Mouse (Mus musculus) CH12.LX (cell line): ENCODE results near the gene Zdhhc18. TPM values are rescaled to one million over a fixed set of nuclear protein-coding genes. Genes with fewer than 3 reads are reported as not detected.

ENCODE experiments used
- DNase-seq: peaks from one replicate; pipeline ENCODE4 v3.0.0-alpha.2; 2013; ENCODE audit errors: extremely low read depth
- H3K27ac ChIP-seq: 2 replicates; pipeline ENCODE4 v1.5.1; 2012; ENCODE audit warnings: low read depth, mild to moderate bottlenecking, control low read depth, moderate library complexity; ENCODE audit not compliant: insufficient read depth
- H3K27me3 ChIP-seq: replicated peaks from 2 replicates; pipeline ENCODE3; 2012; ENCODE audit warnings: inconsistent platforms
- H3K36me3 ChIP-seq, 2 experiments: replicated peaks in 1 of 2; 2 replicates each; pipeline versions ENCODE3 to v1.6.1; 2012; ENCODE audit warnings: inconsistent platforms in 1 of 2, low read length in 1 of 2, mild to moderate bottlenecking in 1 of 2, mixed read lengths in 1 of 2, moderate library complexity in 1 of 2; ENCODE audit not compliant: control insufficient read depth in 1 of 2, insufficient read depth in 1 of 2
- H3K4me1 ChIP-seq, 2 experiments: 2 replicates each; pipeline ENCODE4 v1.6.1; 2012; ENCODE audit warnings: inconsistent platforms in 1 of 2, moderate library complexity in 1 of 2; ENCODE audit not compliant: insufficient read depth in 2 of 2, control insufficient read depth in 1 of 2
- H3K4me2 ChIP-seq: 2 replicates; pipeline ENCODE4 v1.6.1; 2012; ENCODE audit warnings: low read depth, mild to moderate bottlenecking, control low read depth; ENCODE audit not compliant: poor library complexity, insufficient read depth, severe bottlenecking
- H3K4me3 ChIP-seq, 3 experiments: fragments of 150-350 bp in 1 of 3; sonication (generic) in 1 of 3; replicated peaks in 1 of 3; 2 replicates each; pipeline versions ENCODE3 to v1.5.1; 2011 to 2012; ENCODE audit warnings: low read depth in 2 of 3, low read length in 2 of 3, mild to moderate bottlenecking in 2 of 3, moderate library complexity in 2 of 3, control low read depth in 1 of 3, improper control_type of control experiment in 1 of 3, inconsistent platforms in 1 of 3, mixed read lengths in 1 of 3; ENCODE audit not compliant: poor library complexity in 1 of 3
- H3K79me2 ChIP-seq: replicated peaks from 2 replicates; pipeline ENCODE4 v1.6.1; 2012; ENCODE audit warnings: mild to moderate bottlenecking, moderate library complexity; ENCODE audit not compliant: control insufficient read depth, poor library complexity, insufficient read depth, severe bottlenecking; ENCODE audit errors: extremely low read depth
- H3K9ac ChIP-seq: 2 replicates; pipeline ENCODE4 v1.6.1; 2012; ENCODE audit warnings: low read depth, mild to moderate bottlenecking, control low read depth, moderate library complexity; ENCODE audit not compliant: insufficient read depth
- H3K9me3 ChIP-seq: replicated peaks from 2 replicates; pipeline ENCODE3; 2012; ENCODE audit warnings: low read length, inconsistent platforms, mixed read lengths
- BHLHE40 ChIP-seq: IDR thresholded peaks from 2 replicates; pipeline ENCODE4 v1.6.1; 2011; ENCODE audit warnings: mild to moderate bottlenecking, low read depth, low read length, improper control_type of control experiment
- CHD2 ChIP-seq: IDR thresholded peaks from 2 replicates; pipeline ENCODE4 v1.6.1; 2011; ENCODE audit warnings: low read length, improper control_type of control experiment
- CTCF ChIP-seq, 2 experiments: IDR thresholded peaks in 1 of 2; conservative IDR thresholded peaks in 1 of 2; 2 replicates each; pipeline ENCODE4 v1.5.1; 2011 to 2012; ENCODE audit warnings: low read depth in 2 of 2, low read length in 2 of 2, improper control_type of control experiment in 1 of 2, inconsistent platforms in 1 of 2, mild to moderate bottlenecking in 1 of 2, moderate library complexity in 1 of 2
- ELF1 ChIP-seq: IDR thresholded peaks from 2 replicates; pipeline ENCODE4 v1.6.1; 2014; ENCODE audit warnings: low read depth, mild to moderate bottlenecking, inconsistent platforms, low read length, improper control_type of control experiment
- EP300 ChIP-seq: IDR thresholded peaks from 2 replicates; pipeline ENCODE4 v1.6.1; 2011; ENCODE audit warnings: low read length, improper control_type of control experiment
- JUN ChIP-seq: IDR thresholded peaks from 2 replicates; pipeline ENCODE4 v1.6.1; 2011; ENCODE audit warnings: low read depth, mild to moderate bottlenecking, low read length, improper control_type of control experiment, moderate library complexity; ENCODE audit not compliant: insufficient read depth
- KAT2A ChIP-seq: IDR thresholded peaks from 2 replicates; pipeline ENCODE4 v1.6.1; 2012; ENCODE audit warnings: low read length, improper control_type of control experiment, inconsistent platforms; ENCODE audit not compliant: insufficient replicate concordance
- MAZ ChIP-seq: IDR thresholded peaks from 2 replicates; pipeline ENCODE4 v1.6.1; 2012; ENCODE audit warnings: low read depth, mild to moderate bottlenecking, inconsistent platforms, low read length, improper control_type of control experiment, moderate library complexity
- MXI1 ChIP-seq: IDR thresholded peaks from 2 replicates; pipeline ENCODE4 v1.6.1; 2011; ENCODE audit warnings: mild to moderate bottlenecking, low read depth, low read length, improper control_type of control experiment
- NELFE ChIP-seq: IDR thresholded peaks from 2 replicates; pipeline ENCODE4 v1.6.1; 2011; ENCODE audit warnings: low read depth, low read length, improper control_type of control experiment
- NRF1 ChIP-seq: IDR thresholded peaks from 2 replicates; pipeline ENCODE4 v1.6.1; 2014; ENCODE audit warnings: low read depth, mild to moderate bottlenecking, inconsistent platforms, low read length, improper control_type of control experiment, moderate library complexity
- POLR2AphosphoS2 ChIP-seq: IDR thresholded peaks from 2 replicates; pipeline ENCODE4 v1.6.1; 2011; ENCODE audit warnings: low read depth, low read length, improper control_type of control experiment
- RCOR1 ChIP-seq: conservative IDR thresholded peaks from 2 replicates; pipeline ENCODE4 v1.6.1; 2012; ENCODE audit warnings: low read depth, mild to moderate bottlenecking, inconsistent platforms, low read length, improper control_type of control experiment
- SIN3A ChIP-seq: IDR thresholded peaks from 2 replicates; pipeline ENCODE4 v1.6.1; 2012; ENCODE audit warnings: low read length, improper control_type of control experiment, inconsistent platforms
- TCF12 ChIP-seq: IDR thresholded peaks from 2 replicates; pipeline ENCODE4 v1.6.1; 2014; ENCODE audit warnings: low read depth, mild to moderate bottlenecking, inconsistent platforms, low read length, improper control_type of control experiment
- ZC3H11A ChIP-seq: IDR thresholded peaks from 2 replicates; pipeline ENCODE4 v1.6.1; 2012; ENCODE audit warnings: low read depth, mild to moderate bottlenecking, inconsistent platforms, low read length, improper control_type of control experiment
- ZMIZ1 ChIP-seq: IDR thresholded peaks from 2 replicates; pipeline ENCODE4 v1.6.1; 2012; ENCODE audit warnings: low read depth, mild to moderate bottlenecking, inconsistent platforms, low read length, improper control_type of control experiment
- dilution Hi-C: fragments of 300-500 bp; cut with MboI; formaldehyde crosslinking; loops from 2 replicates; pipeline ENCODE4 v1.14.3; 2020; ENCODE audit warnings: low sequenced_read_pairs; ENCODE audit not compliant: extremely low pct_unique_long_range_greater_than_20kb, extremely low pct_ligation_motif_present
- in situ Hi-C: fragments of 300-500 bp; cut with MboI; formaldehyde crosslinking; loops from 3 replicates; pipeline ENCODE4 v1.14.3; 2019; ENCODE audit warnings: low sequenced_read_pairs, low pct_ligation_motif_present, low pct_unique_long_range_greater_than_20kb, mixed read lengths
- polyA plus RNA-seq: library from polyadenylated mRNA; unstranded; fragments of >175 nt; gene quantifications from 2 replicates; pipeline ENCODE4 v1.2.1, GENCODE M21; 2012; ENCODE audit warnings: low read depth; ENCODE audit not compliant: insufficient read length
- total RNA-seq, 2 experiments: library from RNA; depleted of rRNA; stranded (reverse); fragments of 300-350 nt in 1 of 2; fragments of >200 nt in 1 of 2; gene quantifications; 2 replicates each; pipeline ENCODE4 v1.2.3; 2012 to 2014

The Zdhhc18 gene
- total and polyA plus RNA-seq, 3 experiments, result 15.9 to 31.0 (median 24.3) TPM

- TF ChIP-seq POLR2AphosphoS2 (no peak), NRF1 (no peak), MAZ (no peak), RCOR1 (no peak), KAT2A (no peak), CHD2 (no peak), JUN (no peak), NELFE (no peak), BHLHE40 (no peak), EP300 (no peak), ZMIZ1 (no peak), SIN3A (no peak), ZC3H11A (no peak), MXI1 (no peak), CTCF (conservative IDR thresholded peaks at IDR 0.05 in 1 of 2, IDR thresholded peaks at IDR 0.05 in 1 of 2; ENCODE audit: low read depth in 2 of 2, low read length in 2 of 2) (no peak), TCF12 (no peak), ELF1 (no peak)
- Histone ChIP-seq H3K4me2 (no peak overlapping the region), H3K27ac (no peak overlapping the region), H3K27me3 (peaks cover 5% of the 10 kb centered on the region), H3K36me3 (no peaks in the 10 kb centered on the region), H3K9ac (no peak overlapping the region), H3K9me3 (peaks cover 5% of the 10 kb centered on the region), H3K4me1 (peaks cover 0 to 13% of the 10 kb centered on the region in 2 experiments; a peak in 2 of 4 replicates), H3K79me2 (no peaks in the 10 kb centered on the region), H3K4me3 (no peak overlapping the region)
- in situ Hi-C loops (no loop called here), dilution Hi-C loops (no loop called here)
- no peak for DNase-seq
Observed at GRCm38 (mm10) chr4:133563123-133563571, 86.8 kb downstream of the Zdhhc18 start.

- Histone ChIP-seq H3K36me3 (no peaks in the 10 kb centered on the region), H3K4me1 (peaks cover 0 to 10% of the 10 kb centered on the region in 2 experiments; a peak in 2 of 4 replicates), H3K27me3 (peaks cover 12% of the 10 kb centered on the region), H3K9me3 (peaks cover 5% of the 10 kb centered on the region), H3K9ac (no peak overlapping the region), H3K4me2 (no peak overlapping the region), H3K4me3 (no peak overlapping the region), H3K27ac (no peak overlapping the region), H3K79me2 (no peaks in the 10 kb centered on the region)
- TF ChIP-seq SIN3A, result no peak
- no peak for TF ChIP-seq POLR2AphosphoS2
- no peak for TF ChIP-seq KAT2A
- no peak for TF ChIP-seq RCOR1
- dilution Hi-C loops, result no loop called here
- in situ Hi-C loops, result no loop called here
- no peak for DNase-seq
Observed at GRCm38 (mm10) chr4:133561622-133562021, 88.3 kb downstream of the Zdhhc18 start.
